Mouse (Mus musculus) small intestine, adult 2 months (tissue): Measurements from ENCODE around the gene Megf9. TPM values are rescaled to one million over a fixed set of nuclear protein-coding genes. Genes with fewer than 3 reads are reported as not detected.

Experiments used
- H3K27ac ChIP-seq: fragments of 200-500 bp; 2 replicates; pipeline ENCODE4 v1.5.1; 2012; ENCODE audit warnings: low read depth, low read length, control low read depth, inconsistent platforms; ENCODE audit not compliant: insufficient read depth
- H3K27me3 ChIP-seq: fragments of 200-500 bp; 2 replicates; pipeline ENCODE4 v1.6.1; 2012; ENCODE audit warnings: mild to moderate bottlenecking, moderate library complexity, low read length, inconsistent platforms; ENCODE audit not compliant: control insufficient read depth, insufficient read depth
- H3K36me3 ChIP-seq: fragments of 200-500 bp; 2 replicates; pipeline ENCODE4 v1.6.1; 2012; ENCODE audit warnings: mild to moderate bottlenecking, low read length, control low read depth, inconsistent platforms; ENCODE audit not compliant: control insufficient read depth, insufficient read depth
- H3K4me1 ChIP-seq: fragments of 200-500 bp; 2 replicates; pipeline ENCODE4 v1.6.1; 2012; ENCODE audit warnings: low read length, inconsistent platforms, mixed read lengths; ENCODE audit not compliant: control insufficient read depth, insufficient read depth, insufficient read length
- H3K4me3 ChIP-seq: fragments of 200-500 bp; 2 replicates; pipeline ENCODE4 v1.5.1; 2012; ENCODE audit warnings: low read depth, mild to moderate bottlenecking, control low read depth, inconsistent platforms, low read length, moderate library complexity
- CTCF ChIP-seq: fragments of 200-500 bp; IDR thresholded peaks from 2 replicates; pipeline ENCODE4 v1.5.1; 2012; ENCODE audit warnings: low read depth, mild to moderate bottlenecking, control low read depth, inconsistent platforms, low read length, moderate library complexity, mixed read lengths; ENCODE audit not compliant: insufficient replicate concordance, insufficient read length; ENCODE audit errors: extremely low read depth
- POLR2A ChIP-seq: fragments of 200-500 bp; IDR thresholded peaks from 2 replicates; pipeline ENCODE4 v1.6.1; 2012; ENCODE audit warnings: low read depth, mild to moderate bottlenecking, control low read depth, inconsistent platforms, low read length, moderate library complexity
- WGBS: fragments of 180-500 bp; shearing (Covaris S2); methylation state at CpG from one replicate; pipeline ENCODE4 v1.1.7; 2018; 5-methylcytosine and 5-hydroxymethylcytosine counted together
- polyA plus RNA-seq: library from polyadenylated mRNA; depleted of rRNA; stranded (reverse); fragments of >200 nt; gene quantifications from 2 replicates; pipeline ENCODE4 v1.2.3, GENCODE M21; 2012

Megf9 gene
- polyA plus RNA-seq, 1 experiment: 7.5 TPM

- Histone ChIP-seq H3K27ac (no peak overlapping the region), H3K4me3 (no peak overlapping the region), H3K27me3 (no peaks in the 10 kb centered on the region), H3K36me3 (peaks cover 18% of the 10 kb centered on the region), H3K4me1 (no peaks in the 10 kb centered on the region)
- 87% methylated on average over 5 of the region's 5 CpGs for WGBS
- TF ChIP-seq CTCF (no peak), POLR2A (no peak)
These were observed 135.3 kb downstream of the Megf9 start for GRCm38 (mm10) chr4:70399476-70399875.

- TF ChIP-seq CTCF: no peak
- no peak for TF ChIP-seq POLR2A
- 94% methylated on average over 2 of the region's 2 CpGs for WGBS
- no peak overlapping the region for H3K4me3 ChIP-seq
- H3K36me3 ChIP-seq: peaks cover 18% of the 10 kb centered on the region
- no peaks in the 10 kb centered on the region for H3K27me3 ChIP-seq
- H3K27ac ChIP-seq: no peak overlapping the region
- H3K4me1 ChIP-seq: no peaks in the 10 kb centered on the region
These were observed 135.7 kb downstream of the Megf9 start for GRCm38 (mm10) chr4:70399074-70399473.

GRCm38 (mm10) chr4:70398088-70398487 is 136.7 kb downstream of the Megf9 start:
- H3K36me3 ChIP-seq: peaks cover 18% of the 10 kb centered on the region
- H3K27me3 ChIP-seq: no peaks in the 10 kb centered on the region
- TF ChIP-seq POLR2A: no peak
- TF ChIP-seq CTCF: no peak
- H3K27ac ChIP-seq: no peak overlapping the region
- 86% methylated on average over 4 of the region's 4 CpGs for WGBS
- H3K4me1 ChIP-seq: no peaks in the 10 kb centered on the region
- no peak overlapping the region for H3K4me3 ChIP-seq

GRCm38 (mm10) chr4:70396701-70397100 is 138.1 kb downstream of the Megf9 start:
- H3K4me3 ChIP-seq: no peak overlapping the region
- WGBS: 91% methylated on average over 5 of the region's 5 CpGs
- no peak overlapping the region for H3K27ac ChIP-seq
- TF ChIP-seq CTCF: no peak
- TF ChIP-seq POLR2A: no peak
- H3K4me1 ChIP-seq: no peaks in the 10 kb centered on the region
- H3K36me3 ChIP-seq: peaks cover 10% of the 10 kb centered on the region; the same call in 1 of the 2 replicates
- no peaks in the 10 kb centered on the region for H3K27me3 ChIP-seq

GRCm38 (mm10) chr4:70394736-70395135 is 140.1 kb downstream of the Megf9 start:
- Histone ChIP-seq H3K27ac (no peak overlapping the region), H3K4me3 (no peak overlapping the region), H3K36me3 (0 out of 2 replicates have a peak, but pooled peaks cover 2% of the 10 kb centered on the region), H3K27me3 (no peaks in the 10 kb centered on the region), H3K4me1 (no peaks in the 10 kb centered on the region)
- WGBS: 89% methylated on average over 2 of the region's 2 CpGs
- no peak for TF ChIP-seq CTCF
- TF ChIP-seq POLR2A: no peak

GRCm38 (mm10) chr4:70391760-70392372 is 142.9 kb downstream of the Megf9 start:
- no peaks in the 10 kb centered on the region for H3K27me3 ChIP-seq
- H3K27ac ChIP-seq: no peak overlapping the region
- H3K4me1 ChIP-seq: no peaks in the 10 kb centered on the region
- TF ChIP-seq CTCF: no peak
- TF ChIP-seq POLR2A: no peak
- 75% methylated on average over 11 of the region's 11 CpGs for WGBS
- 0 out of 2 replicates have a peak, but pooled peaks cover 1% of the 10 kb centered on the region for H3K36me3 ChIP-seq
- H3K4me3 ChIP-seq: no peak overlapping the region

GRCm38 (mm10) chr4:70391073-70391472 is 143.7 kb downstream of the Megf9 start:
- Histone ChIP-seq H3K4me3 (no peak overlapping the region), H3K4me1 (no peaks in the 10 kb centered on the region), H3K36me3 (no peaks in the 10 kb centered on the region), H3K27me3 (no peaks in the 10 kb centered on the region), H3K27ac (no peak overlapping the region)
- no peak for TF ChIP-seq POLR2A
- TF ChIP-seq CTCF: no peak
- 86% methylated on average over 9 of the region's 9 CpGs for WGBS

GRCm38 (mm10) chr4:70386206-70386605 is 148.6 kb downstream of the Megf9 start:
- WGBS: 88% methylated on average over 5 of the region's 5 CpGs
- no peak overlapping the region for H3K4me3 ChIP-seq
- TF ChIP-seq POLR2A (no peak), CTCF (no peak)
- H3K27me3 ChIP-seq: no peaks in the 10 kb centered on the region
- H3K27ac ChIP-seq: no peak overlapping the region
- H3K4me1 ChIP-seq: no peaks in the 10 kb centered on the region
- no peaks in the 10 kb centered on the region for H3K36me3 ChIP-seq
